Mouse (Mus musculus) bone marrow macrophage, adult 2 months (primary cell): ENCODE data around the gene Slc22a23.

ENCODE experiments used
- CTCF ChIP-seq: IDR thresholded peaks from 2 replicates; pipeline ENCODE4 v1.5.1; 2012; ENCODE audit warnings: low read depth, mild to moderate bottlenecking, low read length, moderate library complexity
- POLR2A ChIP-seq: IDR thresholded peaks from 2 replicates; pipeline ENCODE4 v1.6.1; 2012; ENCODE audit warnings: mild to moderate bottlenecking, low read depth, low read length, borderline replicate concordance

- TF ChIP-seq CTCF (no peak), POLR2A (no peak)
Observed at GRCm38 (mm10) chr13:34329589-34329988, 15.4 kb downstream of the Slc22a23 start.
